Mouse (Mus musculus): ENCODE measurements around the gene Rabgap1l. TPM values are rescaled to one million over a fixed set of nuclear protein-coding genes. Genes with fewer than 3 reads are reported as not detected.

Gene Rabgap1l
- polyA plus RNA-seq, 1 experiment = 6.7 TPM

DNA sequence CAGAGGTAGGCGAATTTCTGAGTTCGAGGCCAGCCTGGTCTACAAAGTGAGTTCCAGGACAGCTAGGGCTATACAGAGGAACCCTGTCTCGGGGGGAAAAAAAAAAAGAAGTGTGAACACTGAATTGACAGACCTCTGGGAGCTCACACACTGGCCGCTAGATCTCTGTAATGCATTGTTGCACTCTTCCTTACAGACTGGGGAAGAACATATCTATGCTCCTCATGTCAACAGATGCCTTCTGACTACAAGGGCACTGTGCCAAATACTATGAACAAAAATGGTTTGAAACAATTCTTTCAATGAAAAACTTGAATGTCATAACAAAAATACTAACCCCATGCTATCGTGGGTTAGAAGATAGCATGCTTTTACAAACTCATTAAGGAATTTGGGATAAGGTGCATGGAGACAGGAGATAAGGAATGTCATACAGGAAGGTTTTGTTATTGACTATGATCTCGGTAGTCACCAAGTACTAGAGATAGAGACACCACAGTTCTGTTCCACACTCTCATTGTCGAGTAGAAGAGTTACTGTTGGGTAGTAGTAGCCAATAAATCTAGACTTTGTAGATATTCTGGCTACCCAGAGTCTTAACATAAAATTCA lies 519.8 kb downstream of the Rabgap1l start:
- WGBS = 89% methylated on average over 7 of the region's 7 CpGs
- DNase-seq (ENCODE audit: low read depth, low spot score) = no peak

DNA sequence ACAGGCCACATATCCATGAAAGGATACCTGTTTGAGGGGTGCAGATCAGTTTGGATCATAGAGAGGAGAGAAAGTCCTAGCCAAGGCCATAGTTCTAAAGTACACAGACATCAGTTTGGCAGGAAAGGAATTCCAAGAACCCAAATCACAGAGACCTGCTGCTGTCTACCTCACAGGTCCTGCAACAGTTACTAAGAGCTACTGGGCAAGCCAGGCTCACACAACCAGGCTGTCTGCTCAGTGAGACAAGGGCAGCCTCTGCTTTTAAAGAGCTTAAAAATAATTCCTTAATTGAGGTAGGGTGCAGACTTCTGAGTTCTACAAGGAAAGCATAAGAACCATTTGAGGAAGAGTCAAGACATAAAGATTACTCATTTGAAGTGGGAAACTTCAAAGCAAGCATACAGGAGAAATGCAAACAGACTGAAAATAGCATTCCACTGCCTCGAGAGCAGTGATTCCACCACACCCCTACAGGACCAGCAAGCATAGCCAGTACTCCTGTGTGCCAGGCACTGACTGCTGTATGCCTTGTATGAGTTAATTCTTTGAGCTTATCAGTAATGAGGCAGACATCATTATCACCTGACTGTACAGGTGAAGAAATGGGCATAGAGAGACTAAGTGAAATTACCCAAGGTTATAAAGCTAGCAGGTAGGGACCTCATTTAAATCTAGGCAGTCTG lies 521.6 kb downstream of the Rabgap1l start:
- no peak for DNase-seq (ENCODE audit: low read depth, low spot score)
- 15% methylated on average over 1 of the region's 1 CpGs for WGBS

DNA sequence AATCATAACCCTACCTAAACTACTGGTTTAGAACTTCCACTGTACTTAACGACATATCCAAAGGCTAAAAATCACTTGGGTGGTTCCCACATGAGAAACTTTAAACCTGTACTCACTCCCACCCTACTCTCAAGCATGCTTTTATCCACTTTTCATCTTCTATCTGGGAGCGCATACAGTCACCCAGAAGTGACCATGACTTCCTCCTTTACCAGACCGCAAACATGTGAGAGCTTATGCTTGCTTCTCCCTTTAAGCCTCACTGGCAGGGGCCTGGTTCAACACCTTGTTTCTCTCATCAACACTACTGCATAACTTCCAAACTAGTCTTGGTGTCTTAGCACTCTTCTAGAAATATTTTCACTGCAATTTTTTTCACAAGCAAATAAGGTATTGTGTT lies 524.7 kb downstream of the Rabgap1l start:
- WGBS = 88% methylated on average over 3 of the region's 3 CpGs
- no peak for DNase-seq (ENCODE audit: low read depth, low spot score)

DNA sequence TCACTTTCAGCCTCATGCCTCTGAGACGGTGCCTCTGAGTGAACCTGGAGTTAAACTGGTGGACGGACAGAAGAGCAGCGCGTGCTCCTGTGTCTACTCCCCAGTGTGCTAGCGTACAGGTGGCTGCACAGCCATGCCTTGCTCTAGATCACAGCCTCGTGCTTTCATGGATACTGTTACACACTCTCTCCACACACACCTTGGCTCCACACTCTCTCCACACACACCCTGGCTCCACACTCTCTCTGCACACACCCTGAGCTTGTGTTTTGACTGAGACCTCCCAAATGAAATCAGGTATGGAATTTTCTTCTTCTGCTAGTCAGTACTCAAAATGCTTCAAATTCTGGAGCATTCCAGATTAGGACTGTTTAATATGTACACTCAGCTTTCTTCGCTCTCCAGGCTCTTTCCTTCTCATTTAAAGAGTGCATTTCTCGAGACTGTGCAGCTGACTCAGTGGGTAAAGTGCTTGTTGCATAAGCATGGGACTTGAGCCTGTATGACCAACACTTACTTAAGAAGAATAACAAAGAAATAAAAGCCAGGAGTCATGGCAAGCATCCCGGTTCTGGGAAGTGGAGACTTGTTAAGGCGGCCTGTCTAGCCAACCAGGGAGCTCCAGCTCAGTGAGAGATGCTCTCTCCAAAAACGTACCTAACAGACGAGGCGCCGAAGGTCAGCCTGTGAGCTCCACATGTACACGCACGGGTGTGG lies 529.2 kb downstream of the Rabgap1l start:
- WGBS = 80% methylated on average over 16 of the region's 16 CpGs

DNA sequence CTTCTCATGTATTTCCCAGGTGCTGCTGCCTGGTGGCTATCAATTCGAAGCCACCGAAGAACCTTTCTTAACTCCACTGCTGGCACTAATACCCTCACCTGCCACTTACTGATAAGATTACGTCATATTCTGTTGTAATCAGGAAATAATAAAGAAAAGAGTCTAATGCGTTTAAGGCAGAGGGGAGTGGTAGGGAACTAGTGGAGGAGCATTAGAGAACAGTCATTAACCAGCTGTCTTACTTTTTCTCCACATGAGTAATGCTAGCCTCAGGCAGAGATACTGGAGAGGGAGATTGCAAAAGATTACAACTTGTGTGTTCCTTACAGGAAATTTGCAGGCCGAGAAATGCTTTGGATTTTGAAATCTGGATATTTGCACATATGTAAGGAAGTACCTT lies 530.0 kb downstream of the Rabgap1l start:
- DNase-seq (ENCODE audit: low read depth, low spot score) = no peak

More for the DNA sequence above, 529.2 kb downstream of the Rabgap1l start:
- DNase-seq (ENCODE audit: low read depth, low spot score) = no peak

DNA sequence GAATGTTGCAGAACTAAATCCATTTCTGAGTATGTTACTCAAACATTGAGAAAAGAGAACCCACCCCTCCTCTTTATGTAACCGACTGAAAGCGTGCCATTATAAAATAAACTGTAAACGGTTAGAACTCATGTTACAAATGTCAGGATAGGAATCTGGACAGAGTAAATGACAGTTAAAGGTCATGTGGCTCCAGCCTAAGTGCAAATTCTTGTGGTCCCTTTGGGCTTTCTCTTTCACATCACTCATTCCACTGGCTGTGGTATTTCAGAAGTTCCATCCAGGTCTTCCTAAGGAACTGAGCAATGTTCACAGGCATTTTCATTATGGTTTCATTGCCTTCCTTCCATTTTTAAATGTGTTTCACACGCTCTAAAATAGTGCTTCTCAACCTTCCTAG lies 530.6 kb downstream of the Rabgap1l start:
- DNase-seq (ENCODE audit: low read depth, low spot score) = no peak
- 67% methylated on average over 4 of the region's 4 CpGs for WGBS

More for the DNA sequence above, 530.0 kb downstream of the Rabgap1l start:
- WGBS = 43% methylated on average over 5 of the region's 5 CpGs

DNA sequence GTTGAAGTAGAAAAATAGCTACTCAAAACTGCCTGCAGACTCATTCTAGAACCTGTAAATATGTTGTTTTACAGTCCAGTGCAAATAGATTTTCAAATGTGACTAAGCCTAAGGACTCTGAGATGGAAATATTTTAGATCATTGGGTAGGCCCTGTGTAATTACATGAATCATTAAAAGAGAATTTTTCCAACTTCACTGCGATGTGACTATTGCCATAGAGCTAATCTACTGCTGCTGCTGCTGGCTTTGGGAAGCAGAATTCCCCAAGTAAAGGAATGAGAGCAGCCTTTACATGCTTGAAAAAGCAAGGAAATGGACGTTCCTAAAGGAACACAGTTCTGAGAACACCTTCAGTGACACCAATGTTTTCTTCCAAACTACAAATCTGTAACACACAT lies 531.2 kb downstream of the Rabgap1l start:
- DNase-seq (ENCODE audit: low read depth, low spot score) = no peak

DNA sequence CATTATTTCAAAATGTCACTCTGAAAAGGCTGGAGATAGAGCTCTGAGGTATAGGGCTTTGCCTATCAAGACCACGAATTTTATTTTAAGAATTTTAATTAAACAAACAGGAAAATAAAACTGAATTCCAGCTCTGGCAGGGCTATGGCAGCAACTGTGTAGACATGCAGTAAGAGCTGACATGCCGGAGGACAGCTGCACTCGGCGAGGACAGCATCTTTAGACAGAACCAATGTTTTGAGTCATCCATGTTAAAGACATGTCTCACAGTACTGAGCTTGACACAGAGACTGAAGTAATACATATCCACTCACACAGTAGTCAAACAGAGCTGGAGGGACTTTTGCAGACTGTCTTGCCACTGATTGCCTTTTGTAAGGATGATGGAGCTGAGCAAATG lies 532.4 kb downstream of the Rabgap1l start:
- no peak for DNase-seq (ENCODE audit: low read depth, low spot score)
- WGBS = 75% methylated on average over 4 of the region's 4 CpGs

More for the DNA sequence above, 531.2 kb downstream of the Rabgap1l start:
- WGBS = 69% methylated on average over 2 of the region's 2 CpGs

DNA sequence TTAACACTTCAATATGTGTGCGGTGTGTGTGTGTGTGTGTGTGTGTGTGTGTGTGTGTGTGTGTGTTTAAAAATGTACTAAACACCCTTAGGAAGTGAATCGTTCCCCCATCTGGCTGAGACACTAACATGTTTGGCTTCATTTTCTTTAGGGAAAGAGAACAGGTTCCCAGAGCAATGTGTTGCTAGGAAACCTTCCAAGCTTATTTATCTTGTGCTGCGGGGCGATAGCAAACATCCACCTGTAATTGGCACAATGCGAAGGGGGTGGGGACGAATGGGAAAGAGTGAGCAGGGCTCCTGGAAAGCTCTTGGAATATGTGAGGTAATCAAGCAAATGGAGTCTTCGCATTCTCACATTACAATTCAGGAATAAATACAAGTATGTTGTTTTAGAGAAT lies 533.1 kb downstream of the Rabgap1l start:
- DNase-seq (ENCODE audit: low read depth, low spot score) = peak; percentile 31

DNA sequence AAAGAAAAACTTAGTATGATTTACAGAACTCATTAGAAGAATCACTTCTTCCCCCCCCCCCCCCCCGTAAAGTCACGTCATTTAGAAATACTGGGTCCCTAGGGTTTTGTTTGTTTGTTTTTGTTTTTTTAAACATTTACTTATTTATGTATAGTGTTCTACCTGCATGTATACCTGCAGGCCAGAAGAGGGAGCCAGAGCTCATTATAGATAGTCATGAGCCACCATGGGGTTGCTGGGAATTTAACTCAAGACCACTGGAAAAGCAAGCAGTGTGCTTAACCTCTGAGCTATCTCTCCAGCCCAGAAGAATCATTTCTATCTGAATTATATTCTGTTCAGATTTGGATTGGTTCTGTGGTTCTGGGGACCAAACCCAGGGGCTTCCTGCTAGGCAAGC lies 539.9 kb downstream of the Rabgap1l start:
- 100% methylated on average over 2 of the region's 2 CpGs for WGBS

More for the DNA sequence above, 533.1 kb downstream of the Rabgap1l start:
- WGBS = 24% methylated on average over 7 of the region's 7 CpGs

DNA sequence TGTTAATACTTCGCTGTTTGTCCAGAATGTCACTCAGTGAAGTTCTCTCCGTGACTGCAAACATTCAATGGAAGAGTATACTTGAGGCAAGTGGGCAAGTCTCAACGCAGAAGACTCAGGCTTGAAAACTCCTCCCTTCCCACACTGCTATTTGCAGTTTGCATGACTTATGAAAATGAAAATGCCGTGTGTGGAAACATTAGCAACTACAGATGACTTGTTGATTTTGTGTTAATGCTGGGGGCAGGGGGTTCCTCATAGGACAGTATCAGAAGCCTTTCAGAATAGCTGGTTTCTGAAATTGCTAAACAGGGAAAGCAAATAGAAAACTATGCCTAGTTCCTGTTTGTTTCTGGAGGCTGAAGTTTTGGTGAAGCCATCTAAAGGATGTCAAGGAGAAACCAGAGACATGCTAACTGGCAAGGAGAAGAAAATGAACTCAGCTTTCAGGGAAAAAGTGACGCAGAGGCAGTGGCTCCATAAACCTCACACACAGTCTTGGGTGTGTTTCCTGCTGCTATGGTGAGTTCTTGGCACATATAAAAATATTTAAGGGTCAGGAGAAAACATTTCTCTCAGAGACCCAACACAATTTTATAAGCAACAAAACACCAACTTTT lies 541.5 kb downstream of the Rabgap1l start:
- 71% methylated on average over 5 of the region's 5 CpGs for WGBS
- no peak for DNase-seq (ENCODE audit: low read depth, low spot score)

More for the DNA sequence above, 539.9 kb downstream of the Rabgap1l start:
- DNase-seq (ENCODE audit: low read depth, low spot score) = no peak

DNA sequence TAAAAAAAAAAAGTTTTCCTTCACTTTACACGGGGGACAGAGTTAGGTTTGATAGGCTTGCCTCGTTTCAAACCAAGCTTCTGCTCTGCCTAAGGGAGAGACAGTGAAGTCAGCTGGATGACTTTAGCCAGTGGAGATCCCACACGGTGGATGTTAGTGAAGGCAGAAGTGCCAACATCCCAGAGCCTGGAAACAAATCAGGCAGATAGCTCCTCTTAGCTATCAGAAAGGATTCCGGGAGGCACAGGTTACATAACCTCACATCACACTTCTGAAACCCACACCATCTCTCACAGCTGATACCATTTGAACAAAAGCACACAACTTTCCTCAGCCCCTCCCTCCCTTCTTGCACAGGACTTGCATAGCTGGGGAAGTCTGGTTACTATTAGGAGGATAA lies 542.2 kb downstream of the Rabgap1l start:
- WGBS = 58% methylated on average over 4 of the region's 4 CpGs
- DNase-seq (ENCODE audit: low read depth, low spot score) = no peak

DNA sequence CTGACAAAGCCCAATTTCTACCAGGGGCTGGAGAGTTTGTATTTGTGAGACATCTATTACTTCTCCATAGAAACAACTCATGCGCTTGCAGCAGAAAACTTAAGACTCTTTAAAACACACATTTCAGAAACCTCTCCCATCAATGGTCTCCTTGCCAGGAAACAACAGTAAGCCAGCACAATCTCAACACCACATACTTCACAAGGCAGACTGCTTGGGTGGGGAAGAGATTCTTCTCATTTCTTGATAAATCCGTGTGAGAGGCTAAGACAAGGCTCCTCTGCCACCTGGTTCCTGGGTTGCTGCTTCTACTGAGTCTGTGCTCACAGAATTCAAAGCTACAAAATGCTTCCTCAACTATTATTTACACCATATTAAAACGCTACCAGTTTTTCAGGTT lies 543.2 kb downstream of the Rabgap1l start:
- no peak for DNase-seq (ENCODE audit: low read depth, low spot score)
- WGBS = 70% methylated on average over 3 of the region's 3 CpGs

DNA sequence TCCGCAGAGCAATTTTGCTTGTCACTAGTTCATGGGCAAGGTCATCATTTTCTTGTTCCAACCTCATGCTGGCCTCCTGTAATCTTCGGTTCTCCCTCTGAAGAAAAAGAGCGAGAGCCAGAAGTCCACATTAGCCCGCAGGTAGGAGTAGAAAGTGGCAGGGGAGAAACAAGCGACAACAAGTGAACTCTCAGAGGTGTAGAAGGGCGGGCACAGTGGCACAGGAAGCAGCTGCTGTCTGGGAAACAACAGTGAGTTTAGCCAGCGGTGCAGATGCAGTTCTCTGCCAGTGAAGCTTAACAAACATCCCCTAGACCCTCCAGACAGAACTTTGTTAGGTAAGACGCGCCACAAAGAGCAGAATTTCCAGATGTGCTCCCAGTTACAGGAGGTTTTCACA lies 545.5 kb downstream of the Rabgap1l start:
- DNase-seq (ENCODE audit: low read depth, low spot score) = no peak
- WGBS = 88% methylated on average over 9 of the region's 9 CpGs

DNA sequence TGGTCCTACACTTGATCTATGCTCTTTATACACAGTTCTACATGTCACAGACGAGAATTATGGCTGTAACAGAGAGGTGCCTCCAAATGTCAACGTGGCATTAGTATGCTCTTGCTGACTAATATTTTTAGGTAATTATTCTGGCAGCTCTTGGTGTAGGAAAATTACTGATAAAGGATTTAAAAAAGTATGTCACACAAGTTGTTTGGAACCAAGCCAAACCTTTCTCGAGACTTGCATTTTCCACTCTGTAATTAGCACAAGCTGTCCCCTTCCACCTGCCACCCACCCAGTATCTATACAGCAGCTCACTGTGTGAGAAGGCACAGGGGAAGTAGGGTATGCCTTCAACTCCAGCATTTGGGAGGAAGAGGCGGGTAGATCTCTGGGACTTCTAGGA lies 546.2 kb downstream of the Rabgap1l start:
- WGBS = 65% methylated on average over 4 of the region's 4 CpGs
- DNase-seq (ENCODE audit: low read depth, low spot score) = no peak

DNA sequence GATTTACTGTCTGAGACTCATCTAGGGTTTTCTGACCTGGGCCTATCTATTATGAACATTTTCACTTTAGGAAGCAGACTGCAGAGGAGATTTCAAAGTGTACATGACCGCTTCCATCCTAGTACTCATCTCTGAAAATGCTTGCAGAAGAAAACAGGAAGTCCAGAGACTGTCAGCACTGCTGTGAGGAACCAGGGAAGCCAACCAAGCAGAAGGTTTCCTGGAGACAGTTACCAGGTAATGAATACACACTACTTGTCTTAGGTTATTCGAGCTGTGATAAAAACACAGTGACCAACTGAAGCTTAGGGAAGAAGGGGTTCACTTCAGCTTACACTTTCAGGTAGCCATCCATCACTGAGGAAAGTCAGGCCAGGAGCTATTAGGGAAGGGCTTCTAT lies 547.1 kb downstream of the Rabgap1l start:
- WGBS = 68% methylated on average over 2 of the region's 2 CpGs
- DNase-seq (ENCODE audit: low read depth, low spot score) = no peak

DNA sequence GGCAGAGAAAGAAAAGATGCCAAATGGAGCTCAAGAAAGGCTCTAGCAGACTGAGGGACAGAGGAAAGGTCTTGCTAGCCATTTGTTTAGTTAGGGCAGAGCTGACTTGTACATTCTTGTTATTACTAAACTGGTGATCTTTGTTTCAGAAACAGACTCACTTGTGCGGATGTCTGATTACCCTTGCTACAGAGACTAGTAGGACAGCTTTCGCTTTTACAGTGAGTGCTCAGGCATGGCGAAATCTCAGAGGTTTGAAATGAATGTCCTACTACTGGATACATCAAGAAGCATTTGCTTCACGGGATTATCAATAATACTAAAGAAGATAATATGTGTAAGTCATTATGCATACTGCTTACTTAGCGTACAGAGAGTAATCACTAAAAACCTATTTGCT lies 548.3 kb downstream of the Rabgap1l start:
- WGBS = 97% methylated on average over 5 of the region's 5 CpGs
- DNase-seq (ENCODE audit: low read depth, low spot score) = no peak

DNA sequence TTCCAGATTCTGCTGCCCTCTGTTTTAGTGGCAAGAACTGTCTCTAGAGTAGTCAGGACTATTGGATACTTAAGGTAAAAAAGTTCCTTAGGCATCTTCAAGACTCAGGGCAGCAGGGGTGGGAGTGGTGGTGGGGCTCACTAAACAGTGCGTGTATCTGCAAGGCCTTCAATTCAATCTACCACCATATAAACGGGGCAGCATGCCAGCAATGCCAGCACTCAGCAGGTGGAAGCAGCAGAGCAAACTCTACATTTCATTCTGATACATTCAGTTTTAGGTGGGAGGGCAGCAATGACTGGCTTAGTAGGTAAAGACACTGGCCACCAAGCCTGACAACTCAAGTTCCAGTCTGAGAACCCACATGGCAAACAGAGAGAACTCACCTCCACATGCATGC lies 552.9 kb downstream of the Rabgap1l start:
- no peak for DNase-seq (ENCODE audit: low read depth, low spot score)
- WGBS = 61% methylated on average over 2 of the region's 2 CpGs

DNA sequence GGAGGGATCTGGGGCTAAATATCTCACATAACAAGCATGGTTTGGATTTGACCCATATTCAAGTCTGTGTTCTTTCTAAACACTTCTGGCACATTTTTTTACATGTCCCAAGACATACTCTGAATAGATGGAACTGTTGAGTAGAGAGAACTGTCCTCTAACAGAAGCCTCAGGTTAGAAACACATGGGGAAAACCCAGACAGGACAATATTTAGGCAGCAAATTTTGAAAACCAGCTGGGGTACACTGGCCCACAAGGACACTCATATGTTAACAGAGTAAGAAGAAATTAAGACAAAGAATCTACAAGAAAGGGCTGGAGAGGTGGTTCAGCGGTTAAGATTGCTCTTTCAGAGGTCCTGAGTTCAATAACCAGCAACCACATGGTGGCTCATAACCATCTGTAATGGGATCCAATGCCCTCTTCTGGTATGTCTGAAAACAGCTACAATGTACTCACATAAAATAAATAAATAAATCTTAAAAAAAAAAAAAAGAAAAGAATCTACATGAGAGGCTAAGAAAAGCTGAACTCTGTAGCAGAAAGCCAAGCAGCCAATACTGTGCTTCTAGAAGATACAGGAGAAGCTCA lies 554.1 kb downstream of the Rabgap1l start:
- WGBS = 95% methylated on average over 1 of the region's 1 CpGs
- no peak for DNase-seq (ENCODE audit: low read depth, low spot score)

DNA sequence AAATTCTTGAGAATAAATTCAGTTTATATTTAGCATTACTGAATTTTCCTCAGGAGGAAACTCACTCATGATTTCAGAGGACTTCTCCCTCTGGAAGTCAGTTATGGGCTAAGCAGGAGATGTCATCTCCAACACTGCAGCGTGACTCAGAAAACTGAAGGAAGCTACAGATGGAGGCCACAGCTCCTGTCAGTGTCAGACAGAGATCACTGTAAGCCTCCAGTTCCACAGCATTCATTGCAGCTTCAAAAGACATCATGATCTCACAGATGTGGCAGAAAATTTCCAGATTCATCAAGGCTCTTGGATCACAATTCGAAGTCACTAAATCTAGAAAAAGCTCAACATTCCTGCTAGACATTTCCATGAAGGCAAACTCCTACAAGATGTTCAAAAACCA lies 555.0 kb downstream of the Rabgap1l start:
- WGBS = 93% methylated on average over 2 of the region's 2 CpGs
- no peak for DNase-seq (ENCODE audit: low read depth, low spot score)

Measured in large intestine, adult 2 months (tissue).